Mouse (Mus musculus) hindbrain, embryonic 15.5 days (tissue): ENCODE results near the gene Zfp654. TPM values are rescaled to one million over a fixed set of nuclear protein-coding genes. Genes with fewer than 3 reads are reported as not detected.

Experiments used
- ATAC-seq: fragments of 200-750 bp; cut with Nextera tagmentation; 2 replicates; pipeline ENCODE4 v1.8.0; 2017; ENCODE audit warnings: low read depth, moderate number of reproducible peaks, moderate TSS enrichment; ENCODE audit not compliant: low FRiP score
- H3K27ac ChIP-seq: fragments of 300-500 bp; sonication (generic); replicated peaks from 2 replicates; pipeline ENCODE4 v1.5.1; 2015; ENCODE audit warnings: mild to moderate bottlenecking, inconsistent platforms
- H3K27me3 ChIP-seq: fragments of 300-500 bp; sonication (generic); 2 replicates; pipeline ENCODE4 v1.6.1; 2015; ENCODE audit warnings: control low read depth, inconsistent platforms
- H3K36me3 ChIP-seq: fragments of 300-500 bp; sonication (generic); 2 replicates; pipeline ENCODE4 v1.6.1; 2015; ENCODE audit warnings: control low read depth, inconsistent platforms
- H3K4me1 ChIP-seq: fragments of 300-500 bp; sonication (generic); replicated peaks from 2 replicates; pipeline ENCODE4 v1.6.1; 2015; ENCODE audit warnings: control low read depth, inconsistent platforms
- H3K4me2 ChIP-seq: fragments of 300-500 bp; sonication (generic); 2 replicates; pipeline ENCODE4 v1.6.1; 2015; ENCODE audit warnings: moderate library complexity, mild to moderate bottlenecking, inconsistent platforms
- H3K4me3 ChIP-seq: fragments of 300-500 bp; sonication (generic); 2 replicates; pipeline ENCODE4 v1.5.1; 2015; ENCODE audit warnings: mild to moderate bottlenecking, inconsistent platforms
- H3K9ac ChIP-seq: fragments of 300-500 bp; sonication (generic); 2 replicates; pipeline ENCODE4 v1.6.1; 2015; ENCODE audit warnings: inconsistent platforms
- H3K9me3 ChIP-seq: fragments of 300-500 bp; sonication (generic); 2 replicates; pipeline ENCODE4 v1.6.1; 2016; ENCODE audit warnings: control low read depth, inconsistent platforms
- WGBS: fragments of 180-500 bp; shearing (Covaris S2); methylation state at CpG from one replicate; pipeline ENCODE4 v1.1.7; 2015; 5-methylcytosine and 5-hydroxymethylcytosine counted together
- polyA plus RNA-seq: library from polyadenylated mRNA; unstranded; fragments of >200 nt; fragmentation: Nextera tagmentation; extraction: Ambion mirVana; gene quantifications from 2 replicates; pipeline ENCODE4 v1.2.1, GENCODE M21; 2015

Zfp654 gene
- polyA plus RNA-seq, 1 experiment from 2014 or later = 5.1 TPM

GRCm38 (mm10) chr16:64851085-64851562, 328 bp downstream of the Zfp654 start:
- WGBS = under 1% methylated on average over 44 of the region's 45 CpGs
- Histone ChIP-seq H3K4me1 (peaks cover 30% of the 10 kb centered on the region), H3K4me2 (peak overlapping the region; percentile 88), H3K9ac (peak overlapping the region; percentile 84), H3K9me3 (no peaks in the 10 kb centered on the region), H3K27me3 (no peaks in the 10 kb centered on the region), H3K4me3 (peak overlapping the region; percentile 68), H3K27ac (peak overlapping the region; percentile 96), H3K36me3 (peaks cover 12% of the 10 kb centered on the region)
- ATAC-seq = no peak

- Histone ChIP-seq H3K9me3 (no peaks in the 10 kb centered on the region), H3K4me3 (peak overlapping the region; percentile 68), H3K27ac (peak overlapping the region; percentile 96), H3K4me2 (peak overlapping the region; percentile 88), H3K27me3 (no peaks in the 10 kb centered on the region), H3K36me3 (peaks cover 6% of the 10 kb centered on the region), H3K9ac (peak overlapping the region; percentile 84), H3K4me1 (peaks cover 30% of the 10 kb centered on the region)
- WGBS = 5% methylated on average over 16 of the region's 16 CpGs
- ATAC-seq = no peak; the same call in 1 of the 2 replicates
Measured at GRCm38 (mm10) chr16:64850287-64851084, 966 bp downstream of the Zfp654 start.

- Histone ChIP-seq H3K27ac (no peak overlapping the region), H3K36me3 (no peaks in the 10 kb centered on the region), H3K27me3 (no peaks in the 10 kb centered on the region), H3K4me2 (no peak overlapping the region), H3K9me3 (no peaks in the 10 kb centered on the region), H3K4me1 (peaks cover 11% of the 10 kb centered on the region), H3K9ac (no peak overlapping the region), H3K4me3 (no peak overlapping the region)
- 87% methylated on average over 8 of the region's 8 CpGs for WGBS
- ATAC-seq = no peak
Measured at GRCm38 (mm10) chr16:64845947-64846346, 5.5 kb downstream of the Zfp654 start.

- Histone ChIP-seq H3K9me3 (no peaks in the 10 kb centered on the region), H3K4me3 (no peak overlapping the region), H3K27ac (no peak overlapping the region), H3K9ac (no peak overlapping the region), H3K4me1 (no peaks in the 10 kb centered on the region), H3K27me3 (no peaks in the 10 kb centered on the region), H3K36me3 (no peaks in the 10 kb centered on the region), H3K4me2 (no peak overlapping the region)
- 96% methylated on average over 3 of the region's 3 CpGs for WGBS
- no peak for ATAC-seq
Measured at GRCm38 (mm10) chr16:64842374-64842729, 9.1 kb downstream of the Zfp654 start.

GRCm38 (mm10) chr16:64841481-64842373, 9.7 kb downstream of the Zfp654 start:
- no peaks in the 10 kb centered on the region for H3K27me3 ChIP-seq
- no peak overlapping the region for H3K4me3 ChIP-seq
- 91% methylated on average over 5 of the region's 5 CpGs for WGBS
- H3K4me2 ChIP-seq = no peak overlapping the region
- no peaks in the 10 kb centered on the region for H3K4me1 ChIP-seq
- no peak overlapping the region for H3K27ac ChIP-seq
- no peak for ATAC-seq
- H3K9ac ChIP-seq = no peak overlapping the region
- H3K36me3 ChIP-seq = no peaks in the 10 kb centered on the region
- H3K9me3 ChIP-seq = no peaks in the 10 kb centered on the region

- ATAC-seq = no peak
Measured at GRCm38 (mm10) chr16:64836709-64837108, 14.7 kb downstream of the Zfp654 start.

GRCm38 (mm10) chr16:64835996-64836545, 15.4 kb downstream of the Zfp654 start:
- Histone ChIP-seq H3K4me3 (no peak overlapping the region), H3K4me2 (no peak overlapping the region), H3K27me3 (no peaks in the 10 kb centered on the region), H3K9me3 (no peaks in the 10 kb centered on the region), H3K27ac (no peak overlapping the region), H3K9ac (no peak overlapping the region), H3K36me3 (no peaks in the 10 kb centered on the region), H3K4me1 (no peaks in the 10 kb centered on the region)
- ATAC-seq = no peak
- WGBS = 91% methylated on average over 1 of the region's 1 CpGs

More at GRCm38 (mm10) chr16:64836709-64837108, 14.7 kb downstream of the Zfp654 start:
- no peak overlapping the region for H3K4me2 ChIP-seq
- H3K36me3 ChIP-seq = no peaks in the 10 kb centered on the region
- no peak overlapping the region for H3K9ac ChIP-seq
- no peak overlapping the region for H3K27ac ChIP-seq
- no peaks in the 10 kb centered on the region for H3K27me3 ChIP-seq
- no peaks in the 10 kb centered on the region for H3K9me3 ChIP-seq
- no peak overlapping the region for H3K4me3 ChIP-seq
- H3K4me1 ChIP-seq = no peaks in the 10 kb centered on the region
- WGBS = 94% methylated on average over 2 of the region's 2 CpGs

GRCm38 (mm10) chr16:64830291-64830690, 21.2 kb downstream of the Zfp654 start:
- no peaks in the 10 kb centered on the region for H3K4me1 ChIP-seq
- no peaks in the 10 kb centered on the region for H3K9me3 ChIP-seq
- 95% methylated on average over 15 of the region's 15 CpGs for WGBS
- no peak overlapping the region for H3K27ac ChIP-seq
- no peaks in the 10 kb centered on the region for H3K36me3 ChIP-seq
- H3K4me3 ChIP-seq = no peak overlapping the region
- H3K9ac ChIP-seq = no peak overlapping the region
- no peak for ATAC-seq
- H3K27me3 ChIP-seq = no peaks in the 10 kb centered on the region
- H3K4me2 ChIP-seq = no peak overlapping the region

- Histone ChIP-seq H3K4me3 (no peak overlapping the region), H3K4me2 (no peak overlapping the region), H3K9ac (no peak overlapping the region), H3K36me3 (no peaks in the 10 kb centered on the region), H3K9me3 (no peaks in the 10 kb centered on the region), H3K27ac (no peak overlapping the region), H3K27me3 (no peaks in the 10 kb centered on the region), H3K4me1 (no peaks in the 10 kb centered on the region)
- WGBS = 94% methylated on average over 1 of the region's 1 CpGs
- no peak for ATAC-seq
Measured at GRCm38 (mm10) chr16:64824474-64824873, 27.0 kb downstream of the Zfp654 start.

- 93% methylated on average over 1 of the region's 1 CpGs for WGBS
- Histone ChIP-seq H3K4me1 (no peaks in the 10 kb centered on the region), H3K27me3 (no peaks in the 10 kb centered on the region), H3K4me3 (no peak overlapping the region), H3K9ac (no peak overlapping the region), H3K9me3 (no peaks in the 10 kb centered on the region), H3K27ac (no peak overlapping the region), H3K4me2 (no peak overlapping the region), H3K36me3 (no peaks in the 10 kb centered on the region)
- no peak for ATAC-seq
Measured at GRCm38 (mm10) chr16:64823890-64824289, 27.6 kb downstream of the Zfp654 start.

GRCm38 (mm10) chr16:64817094-64817765, 34.2 kb downstream of the Zfp654 start:
- ATAC-seq = no peak
- 95% methylated on average over 3 of the region's 3 CpGs for WGBS
- Histone ChIP-seq H3K4me2 (no peak overlapping the region), H3K4me3 (no peak overlapping the region), H3K27me3 (no peaks in the 10 kb centered on the region), H3K9me3 (no peaks in the 10 kb centered on the region), H3K27ac (no peak overlapping the region), H3K9ac (no peak overlapping the region), H3K36me3 (peaks cover 10% of the 10 kb centered on the region), H3K4me1 (no peaks in the 10 kb centered on the region)
